Mouse (Mus musculus) cerebellum, adult 2 months (tissue): ENCODE results near the gene Plxna2.

ENCODE experiments used
- CTCF ChIP-seq: fragments of 200-500 bp; IDR thresholded peaks from 2 replicates; pipeline ENCODE4 v1.5.1; 2011; ENCODE audit warnings: low read depth, mild to moderate bottlenecking, control low read depth, low read length, moderate library complexity, borderline replicate concordance; ENCODE audit not compliant: insufficient read depth
- POLR2A ChIP-seq: fragments of 200-500 bp; IDR thresholded peaks from 2 replicates; pipeline ENCODE4 v1.6.1; 2011; ENCODE audit warnings: low read length, control low read depth, borderline replicate concordance; ENCODE audit not compliant: insufficient read depth

GRCm38 (mm10) chr1:194839230-194839910 is 221.4 kb downstream of the Plxna2 start:
- TF ChIP-seq POLR2A: no peak
- TF ChIP-seq CTCF: peak; percentile 49; the same call in 1 of the 2 replicates
